Mouse (Mus musculus) ES-Bruce4 (cell line): Measurements from ENCODE around the gene Ift81.

Experiments
- CTCF ChIP-seq: IDR thresholded peaks from one replicate; pipeline ENCODE4 v1.8.1; 2011; ENCODE audit warnings: low read depth, low read length
- EP300 ChIP-seq: IDR thresholded peaks from 2 replicates; pipeline ENCODE4 v1.6.1; 2011; ENCODE audit warnings: low read depth, low read length; ENCODE audit not compliant: insufficient read depth

DNA sequence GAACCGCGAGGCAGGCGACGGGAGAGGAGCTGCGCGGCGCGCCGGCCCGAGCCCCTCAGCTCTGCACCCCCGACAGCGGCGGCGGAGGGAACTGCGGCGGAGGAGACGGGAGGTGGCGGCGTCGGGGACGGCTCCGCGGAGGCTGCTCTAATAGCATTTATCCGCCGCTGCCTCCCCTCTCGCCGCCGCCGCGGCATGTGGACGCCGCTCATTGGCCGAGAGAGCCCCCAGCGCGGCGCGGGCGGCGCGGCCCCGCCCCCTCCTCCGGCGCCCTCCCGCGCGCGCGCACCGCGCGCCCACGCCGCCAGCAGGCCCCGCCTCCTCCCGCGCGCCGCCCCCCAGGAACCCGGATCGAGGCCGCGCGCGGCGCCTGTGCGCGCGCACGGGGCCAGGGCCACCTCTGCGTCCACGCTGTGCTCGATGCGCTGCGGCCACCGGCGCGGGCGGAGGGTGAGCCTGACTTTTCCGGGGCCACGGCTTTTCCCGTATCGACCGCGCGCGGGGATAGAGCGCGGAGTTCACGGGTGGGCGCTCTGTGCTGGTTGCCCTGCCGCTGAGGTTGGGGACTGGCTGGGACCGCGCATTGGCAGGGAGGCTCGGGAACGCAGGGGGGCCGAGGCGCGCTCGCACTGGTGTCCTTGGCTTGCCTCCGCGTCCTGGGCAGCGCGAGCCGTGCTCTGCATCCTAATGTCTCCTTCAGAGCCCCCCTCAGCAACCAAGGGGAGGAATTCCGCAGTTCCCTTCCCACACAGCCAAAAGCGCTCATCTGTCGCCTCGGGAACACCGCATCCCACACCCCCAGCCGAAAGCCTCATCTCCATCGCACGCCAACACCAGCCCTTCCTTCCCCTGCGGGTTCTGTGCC lies 112.0 kb downstream of the Ift81 start, which contains the start of gene Atp2a2:
- TF ChIP-seq CTCF (no peak), EP300 (no peak)
